Mouse (Mus musculus): ENCODE results near the gene Inpp5b. TPM values are rescaled to one million over a fixed set of nuclear protein-coding genes. Genes with fewer than 3 reads are reported as not detected.
"Not testable (repeated sequence)": the region's sequence is repeated elsewhere in the genome, so short reads cannot be mapped to it uniquely, and the experiment has no call there.

Gene Inpp5b
- total RNA-seq, 2 experiments from 2014 or later: 46.5 to 48.7 TPM

DNA sequence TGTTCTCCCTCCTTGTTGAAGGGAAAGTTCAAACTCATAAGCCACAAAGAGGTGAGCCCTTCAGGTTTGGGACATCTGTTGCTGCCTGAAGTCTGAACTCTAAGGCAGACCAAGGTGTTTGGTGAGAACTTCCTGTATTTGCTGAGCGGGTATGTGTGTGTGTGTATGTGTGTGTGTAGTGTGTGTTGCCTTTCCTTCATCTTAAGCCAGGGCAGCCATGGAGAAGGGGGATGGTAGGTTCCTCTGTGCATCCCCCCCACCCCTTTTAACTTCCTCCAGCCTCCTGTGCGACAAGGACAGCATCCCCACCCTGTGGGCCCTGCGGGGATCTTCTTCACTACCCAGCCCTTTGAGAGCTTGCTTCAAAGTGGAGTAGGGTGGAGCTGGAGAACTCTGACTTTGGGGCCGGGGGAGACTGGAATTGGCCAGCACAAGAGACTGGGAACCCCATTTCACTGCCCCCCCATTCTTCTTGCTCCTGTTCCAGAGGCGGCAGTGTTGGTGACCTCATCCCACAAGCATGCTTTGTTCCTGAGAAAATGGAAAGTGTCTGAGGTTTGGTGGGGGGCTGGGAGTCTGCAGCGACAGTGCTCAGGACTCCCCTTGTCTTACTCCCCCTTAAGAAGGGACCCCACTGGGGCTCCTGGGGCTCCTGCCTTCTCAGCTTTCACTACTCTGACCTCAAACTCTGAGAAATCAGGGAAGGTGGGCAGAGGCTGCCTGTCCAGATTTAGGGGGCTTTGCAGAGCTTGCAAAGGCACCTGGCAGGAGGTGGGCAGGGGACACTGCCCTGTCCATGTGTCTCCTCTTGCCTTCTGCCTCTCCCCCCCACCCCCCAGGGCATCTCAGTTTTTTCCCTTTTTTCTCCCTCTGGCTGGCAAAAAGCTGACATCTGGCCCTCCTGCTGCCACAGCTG is 37.5 kb upstream of the Inpp5b start:
- TF ChIP-seq CTCF (IDR thresholded peaks at IDR 0.05): no peak
- Histone ChIP-seq H3K4me3 (no peak overlapping the region), H3K27ac (peak overlapping the region; percentile 40; the same call in 1 of the 2 replicates)
- DNase-seq (ENCODE audit: extremely low spot score in 1 of 2, low spot score in 2 of 2): no peak
- intact Hi-C loops (cut with DNase I): no loop called here

- no peak for TF ChIP-seq CTCF (IDR thresholded peaks at IDR 0.05)
- no peak overlapping the region for H3K4me3 ChIP-seq
- intact Hi-C loops (cut with DNase I): no loop called here
- DNase-seq (ENCODE audit: extremely low spot score in 1 of 2, low spot score in 2 of 2): no peak
- no peak overlapping the region; the same call in 1 of the 2 replicates for H3K27ac ChIP-seq
These were observed 36.7 kb upstream of the Inpp5b start for GRCm38 (mm10) chr4:124704797-124705474.

GRCm38 (mm10) chr4:124705661-124706269 is 35.9 kb upstream of the Inpp5b start:
- no peak overlapping the region for H3K4me3 ChIP-seq
- intact Hi-C loops (cut with DNase I): no loop called here
- H3K27ac ChIP-seq: no peak overlapping the region
- no peak for DNase-seq (ENCODE audit: extremely low spot score in 1 of 2, low spot score in 2 of 2)
- TF ChIP-seq CTCF (IDR thresholded peaks at IDR 0.05): no peak

DNA sequence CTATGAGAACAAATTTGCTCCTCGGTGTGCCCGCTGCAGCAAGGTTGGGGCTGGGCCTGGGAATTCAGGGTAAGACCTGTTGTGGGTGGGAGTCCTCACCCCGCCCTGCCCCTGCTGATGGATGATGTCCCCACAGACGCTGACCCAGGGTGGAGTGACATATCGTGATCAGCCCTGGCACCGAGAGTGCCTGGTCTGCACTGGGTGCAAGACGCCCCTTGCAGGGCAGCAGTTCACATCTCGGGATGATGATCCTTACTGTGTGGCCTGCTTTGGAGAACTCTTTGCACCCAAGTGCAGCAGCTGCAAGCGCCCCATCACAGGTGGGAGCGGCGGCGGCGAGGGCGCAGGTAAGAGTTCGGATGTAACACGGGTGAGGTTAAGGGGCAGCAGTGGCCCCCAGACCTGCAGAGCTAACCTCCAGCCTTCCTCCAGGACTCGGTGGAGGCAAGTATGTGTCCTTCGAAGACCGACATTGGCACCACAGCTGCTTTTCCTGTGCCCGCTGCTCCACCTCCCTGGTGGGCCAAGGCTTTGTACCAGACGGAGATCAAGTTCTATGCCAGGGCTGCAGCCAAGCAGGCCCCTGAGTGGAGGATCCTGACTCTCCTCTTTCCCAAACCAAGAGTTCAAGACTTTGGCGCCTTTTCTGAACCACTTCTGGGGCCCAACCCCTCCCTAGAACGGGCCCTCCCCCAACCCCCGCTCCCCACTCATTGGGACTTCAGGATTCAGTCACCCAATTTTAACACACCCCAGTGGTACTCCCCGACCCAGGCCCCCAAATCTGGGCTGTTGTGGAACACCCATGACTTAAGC is 34.1 kb upstream of the Inpp5b start:
- H3K4me3 ChIP-seq; intact Hi-C loops (cut with DNase I); H3K27ac ChIP-seq; DNase-seq (ENCODE audit: extremely low spot score in 1 of 2, low spot score in 2 of 2): not testable (repeated sequence)

- DNase-seq (ENCODE audit: extremely low spot score in 1 of 2, low spot score in 2 of 2); H3K4me3 ChIP-seq; H3K27ac ChIP-seq; intact Hi-C loops (cut with DNase I): not testable (repeated sequence)
These were observed 33.5 kb upstream of the Inpp5b start for GRCm38 (mm10) chr4:124708200-124708517.

DNA sequence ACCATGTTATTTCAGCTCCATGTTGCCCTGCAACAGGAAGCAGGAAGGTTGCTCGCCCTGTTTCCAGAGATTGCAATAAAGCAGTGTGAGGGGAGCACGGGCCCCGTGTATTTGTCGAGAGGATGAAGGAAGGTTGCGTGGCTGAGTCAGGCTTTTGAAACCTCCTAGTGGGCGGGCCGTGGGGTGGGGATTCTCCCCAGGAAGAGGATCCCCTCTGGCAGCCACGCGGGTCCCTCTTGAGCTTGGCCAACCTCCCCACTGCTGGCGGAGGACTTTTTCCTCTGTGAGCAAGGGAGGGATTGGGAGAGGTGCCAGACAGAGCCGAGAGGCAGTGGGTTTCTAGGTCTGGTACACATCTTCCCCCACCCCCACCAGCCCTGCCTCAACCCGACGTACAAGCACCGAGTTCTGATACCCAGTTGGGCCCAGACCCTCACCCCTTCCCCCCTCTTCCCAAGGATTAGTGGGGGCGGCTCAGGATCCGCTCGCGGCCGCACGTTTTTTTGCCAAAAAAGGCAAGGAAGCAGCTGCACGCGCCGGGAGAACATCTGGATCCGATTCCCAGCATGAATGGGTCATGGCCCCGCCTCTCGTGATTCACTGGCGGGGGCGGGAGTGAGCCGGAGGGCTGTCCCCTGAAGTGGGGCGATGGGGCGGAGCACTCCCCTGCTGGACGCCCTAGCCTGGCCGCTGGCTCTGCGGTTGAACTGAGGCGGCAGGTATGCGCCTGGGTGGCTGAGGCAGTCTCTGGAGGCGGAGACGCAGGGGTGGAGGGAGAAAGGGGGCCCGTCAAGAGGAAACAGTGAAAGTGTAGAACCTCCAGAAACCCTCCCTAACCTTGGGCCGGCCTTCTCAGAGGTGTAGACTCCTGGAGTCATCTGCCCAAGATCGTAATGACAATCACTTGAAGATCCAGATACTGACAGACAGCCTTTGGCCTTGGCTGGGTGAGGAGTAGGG is 32.9 kb upstream of the Inpp5b start:
- intact Hi-C loops (cut with DNase I): no loop called here
- no peak; the same call in 1 of the 2 replicates for TF ChIP-seq CTCF (IDR thresholded peaks at IDR 0.05)
- Histone ChIP-seq H3K27ac (peak overlapping the region; percentile 67), H3K4me3 (peak overlapping the region; percentile 39)
- DNase-seq (ENCODE audit: extremely low spot score in 1 of 2, low spot score in 2 of 2): peak; percentile 71 to 74

DNA sequence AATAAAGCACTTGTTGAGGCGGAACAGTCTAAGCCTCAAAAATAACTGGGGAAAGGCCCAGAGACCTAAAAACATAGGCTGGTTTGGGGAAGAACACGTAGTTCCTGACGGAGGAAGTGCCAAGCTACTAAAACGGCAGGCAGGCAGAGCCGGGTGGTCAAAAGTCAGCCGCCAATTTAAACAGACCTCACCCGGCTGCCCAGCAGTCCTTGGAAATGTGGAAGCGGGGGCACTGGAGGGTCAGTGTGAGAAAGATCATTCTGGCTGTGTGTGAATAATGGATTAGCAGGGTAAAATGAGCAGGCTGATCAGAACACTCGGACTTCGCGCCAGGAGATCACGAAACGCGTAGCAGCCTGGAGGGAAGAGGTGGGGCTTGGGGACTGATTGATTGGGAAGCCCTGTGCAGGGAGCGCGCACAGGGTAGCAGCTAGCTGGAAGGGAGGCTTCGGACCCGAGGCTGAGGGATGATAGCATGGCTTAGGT is 31.6 kb upstream of the Inpp5b start:
- DNase-seq (ENCODE audit: extremely low spot score in 1 of 2, low spot score in 2 of 2): no peak
- TF ChIP-seq CTCF (IDR thresholded peaks at IDR 0.05): no peak
- Histone ChIP-seq H3K4me3 (peak overlapping the region; percentile 3), H3K27ac (peak overlapping the region; percentile 47; the same call in 1 of the 2 replicates)
- intact Hi-C loops (cut with DNase I): no loop called here

DNA sequence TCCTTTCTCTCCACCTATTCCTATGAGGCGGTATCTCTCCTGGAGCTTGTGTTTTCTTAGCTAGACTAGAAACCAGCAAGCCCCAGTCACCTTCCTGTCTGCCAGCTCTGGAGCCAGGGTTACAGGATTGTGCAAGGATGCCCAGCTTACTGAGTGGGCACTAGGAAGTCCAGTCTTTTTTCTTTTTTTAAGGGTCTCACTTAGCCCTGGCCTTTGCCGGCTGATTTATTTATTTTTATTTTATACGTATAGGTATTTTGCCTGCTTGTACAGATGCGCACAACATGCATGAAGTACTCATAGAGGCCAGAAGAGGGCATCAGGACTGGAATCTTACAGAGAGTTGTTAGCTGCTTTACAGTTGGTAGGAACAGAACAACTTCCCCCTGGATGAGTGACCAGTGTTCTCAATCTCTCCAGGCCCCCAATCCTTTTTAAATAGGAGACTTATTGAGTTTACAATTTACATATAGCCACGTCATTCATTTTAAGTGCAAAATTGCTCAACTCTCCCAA is 30.8 kb upstream of the Inpp5b start:
- TF ChIP-seq CTCF (IDR thresholded peaks at IDR 0.05): peak; percentile 78
- Histone ChIP-seq H3K27ac (no peak overlapping the region), H3K4me3 (no peak overlapping the region)
- no peak for DNase-seq (ENCODE audit: extremely low spot score in 1 of 2, low spot score in 2 of 2)
- intact Hi-C loops (cut with DNase I): no loop called here

DNA sequence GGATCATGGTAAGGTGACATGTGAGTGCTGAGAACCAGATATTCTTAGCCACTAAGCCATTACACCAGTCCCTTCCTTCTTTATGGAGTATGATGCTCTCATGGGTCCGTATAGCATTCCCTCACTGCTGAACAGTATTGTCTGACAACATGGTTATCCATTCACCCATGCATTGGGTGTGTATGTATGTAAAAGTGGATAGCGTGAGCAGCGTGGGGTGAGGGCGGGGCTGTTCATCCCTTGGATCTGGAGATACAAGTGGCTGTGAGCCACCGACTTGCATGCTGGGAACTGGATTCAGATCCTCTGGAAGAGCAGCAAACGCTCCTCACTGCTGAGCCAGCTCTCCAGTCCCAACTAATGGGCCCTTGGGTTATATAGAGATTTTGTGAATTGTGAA is 29.0 kb upstream of the Inpp5b start:
- no peak overlapping the region for H3K4me3 ChIP-seq
- H3K27ac ChIP-seq: no peak overlapping the region
- no peak for TF ChIP-seq CTCF (IDR thresholded peaks at IDR 0.05)
- no peak for DNase-seq (ENCODE audit: extremely low spot score in 1 of 2, low spot score in 2 of 2)
- intact Hi-C loops (cut with DNase I): no loop called here

GRCm38 (mm10) chr4:124713850-124714249 is 27.8 kb upstream of the Inpp5b start:
- intact Hi-C loops (cut with DNase I): loop anchor here (1.0 kb wide), 1 partner anchor 88 kb away; the partner anchor contains the start of gene Mtf1
- DNase-seq (ENCODE audit: extremely low spot score in 1 of 2, low spot score in 2 of 2); H3K27ac ChIP-seq; H3K4me3 ChIP-seq: not testable (repeated sequence)

All from left cerebral cortex, adult 2 months (tissue).